Mouse (Mus musculus): ENCODE measurements around the gene Prkce.

DNA sequence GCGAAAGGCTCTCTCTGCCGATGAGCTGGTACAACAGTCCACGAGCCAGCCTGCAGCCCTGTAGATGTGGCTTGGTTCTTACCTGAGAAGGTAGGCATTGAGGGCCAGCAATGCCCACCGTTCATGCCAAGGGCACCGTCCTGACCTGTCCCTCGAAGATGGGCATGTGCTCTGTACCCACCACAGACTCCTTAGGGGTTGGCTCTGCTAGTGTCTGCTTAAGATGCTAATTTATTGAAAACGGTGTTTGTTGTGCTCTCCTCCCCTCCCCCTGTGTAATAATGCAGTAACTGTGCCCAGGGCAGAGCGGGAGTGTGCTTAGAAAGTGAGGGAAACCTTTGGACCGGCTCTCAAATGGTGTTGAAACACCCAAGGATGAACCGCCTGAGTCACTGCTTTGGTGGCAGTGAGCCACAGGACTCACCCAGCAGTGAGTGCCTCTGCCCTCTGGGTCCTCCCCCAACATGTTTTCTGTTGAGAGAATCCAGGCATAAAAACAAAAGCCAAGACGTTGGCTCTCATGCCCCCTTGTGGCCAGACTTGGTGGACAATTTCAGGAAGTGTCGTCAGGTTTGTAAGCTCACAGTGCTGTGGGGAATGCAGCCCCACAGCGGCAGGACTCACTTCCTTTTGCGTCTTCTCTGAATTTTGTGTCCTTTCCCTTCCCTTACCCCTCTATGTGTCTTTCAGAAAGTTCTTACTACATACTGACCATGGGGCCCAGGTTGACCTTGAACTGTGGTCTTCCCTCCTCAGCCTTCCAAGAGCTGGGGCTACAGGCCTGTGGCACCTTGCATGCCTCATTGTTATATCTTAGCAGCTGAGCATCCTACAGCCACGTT is 277.2 kb downstream of the Prkce start:
- TF ChIP-seq CTCF (IDR thresholded peaks at IDR 0.05): peak; percentile 98
- 0 out of 2 replicates have a peak, but pooled peaks have one; percentile 24 for TF ChIP-seq POLR2A (IDR thresholded peaks at IDR 0.05; ENCODE audit: insufficient read depth, low read depth, low read length)
- TF ChIP-seq EP300 (IDR thresholded peaks at IDR 0.05; ENCODE audit: insufficient read depth, low read depth, low read length): peak; percentile 100
